Mouse (Mus musculus): ENCODE results near the gene Il21r. TPM values are rescaled to one million over a fixed set of nuclear protein-coding genes. Genes with fewer than 3 reads are reported as not detected.

The Il21r gene
- polyA plus RNA-seq (2011; ENCODE audit: insufficient read depth, insufficient read length, low replicate concordance, missing spikeins): 21.8 and 39.9 TPM in 2 replicates

GRCm38 (mm10) chr7:125603185-125603631 lies at the start of gene Il21r:
Gene Il21r (plus strand): TSS chr7:125603429.
- H3K4me3 ChIP-seq (replicated peaks; ENCODE audit: control insufficient read depth, low read depth, low read length): peak within 1 kb of the TSS; percentile 61
- peak; percentile 75 for TF ChIP-seq POLR2A (IDR thresholded peaks at IDR 0.05; ENCODE audit: borderline replicate concordance, control insufficient read depth, low read depth, low read length)
- no peak for TF ChIP-seq CTCF (IDR thresholded peaks at IDR 0.05; ENCODE audit: control insufficient read depth, insufficient read depth, low read length)
- peak within 1 kb of the TSS; percentile 83 for H3K27ac ChIP-seq (ENCODE audit: control insufficient read depth, insufficient read depth, low read depth, low read length, poor library complexity)
- peaks cover 25% of the 10 kb centered on the region for H3K4me1 ChIP-seq (ENCODE audit: control insufficient read depth, insufficient read depth, low read length)
- 5% methylated on average over 11 of the region's 11 CpGs for WGBS

DNA sequence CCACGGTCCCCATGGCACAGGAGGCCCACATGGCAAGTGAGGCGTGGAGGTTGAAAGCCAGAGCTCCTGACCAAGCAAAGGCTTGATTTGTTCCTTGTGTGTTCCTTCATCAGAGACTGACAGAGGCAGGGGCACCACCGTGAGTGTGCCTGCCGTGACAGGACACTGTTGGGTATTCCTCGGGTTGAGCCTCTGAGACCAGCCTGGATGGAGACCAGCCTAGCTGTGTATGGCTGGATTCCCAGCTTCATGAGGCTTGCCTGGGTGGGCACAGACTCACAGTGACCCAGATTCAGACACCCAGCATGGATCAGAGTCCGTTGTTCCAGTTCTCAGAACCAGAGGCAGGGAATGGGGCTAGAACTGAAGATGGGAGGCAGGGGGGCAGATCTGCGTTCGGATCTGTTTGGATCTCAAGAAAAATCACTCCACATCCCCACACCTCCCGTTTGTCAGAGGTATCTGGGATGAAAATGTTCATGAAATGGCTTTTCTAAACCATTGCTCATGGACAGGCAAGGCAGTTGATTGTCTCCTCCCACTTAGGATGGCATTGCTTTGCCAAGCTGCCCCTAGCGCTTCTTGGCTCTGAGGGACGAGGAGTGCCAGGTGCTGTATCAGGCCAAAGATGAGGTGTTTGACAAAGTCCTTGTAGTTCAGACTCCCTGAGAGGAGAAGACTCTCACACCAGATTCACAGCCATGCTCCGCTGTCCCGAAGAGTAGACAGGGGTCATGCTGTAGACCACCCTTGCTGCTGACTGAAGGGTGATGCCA lies 49.4 kb upstream of the Il21r start:
- Histone ChIP-seq H3K4me3 (replicated peaks; ENCODE audit: control insufficient read depth, low read depth, low read length) (peak overlapping the region; percentile 80), H3K4me1 (ENCODE audit: control insufficient read depth, insufficient read depth, low read length) (peaks cover 21% of the 10 kb centered on the region), H3K27ac (ENCODE audit: control insufficient read depth, insufficient read depth, low read depth, low read length, poor library complexity) (peak overlapping the region; percentile 30; the same call in 1 of the 2 replicates)
- TF ChIP-seq CTCF (IDR thresholded peaks at IDR 0.05; ENCODE audit: control insufficient read depth, insufficient read depth, low read length) (no peak), POLR2A (IDR thresholded peaks at IDR 0.05; ENCODE audit: borderline replicate concordance, control insufficient read depth, low read depth, low read length) (no peak)
- WGBS: 56% methylated on average over 13 of the region's 13 CpGs

- Histone ChIP-seq H3K4me3 (replicated peaks; ENCODE audit: control insufficient read depth, low read depth, low read length) (peak overlapping the region; percentile 12), H3K4me1 (ENCODE audit: control insufficient read depth, insufficient read depth, low read length) (peaks cover 21% of the 10 kb centered on the region), H3K27ac (ENCODE audit: control insufficient read depth, insufficient read depth, low read depth, low read length, poor library complexity) (peak overlapping the region; percentile 30; the same call in 1 of the 2 replicates)
- no peak for TF ChIP-seq CTCF (IDR thresholded peaks at IDR 0.05; ENCODE audit: control insufficient read depth, insufficient read depth, low read length)
- no peak for TF ChIP-seq POLR2A (IDR thresholded peaks at IDR 0.05; ENCODE audit: borderline replicate concordance, control insufficient read depth, low read depth, low read length)
- WGBS: 39% methylated on average over 9 of the region's 9 CpGs
These were observed 48.6 kb upstream of the Il21r start for GRCm38 (mm10) chr7:125554456-125555114.

DNA sequence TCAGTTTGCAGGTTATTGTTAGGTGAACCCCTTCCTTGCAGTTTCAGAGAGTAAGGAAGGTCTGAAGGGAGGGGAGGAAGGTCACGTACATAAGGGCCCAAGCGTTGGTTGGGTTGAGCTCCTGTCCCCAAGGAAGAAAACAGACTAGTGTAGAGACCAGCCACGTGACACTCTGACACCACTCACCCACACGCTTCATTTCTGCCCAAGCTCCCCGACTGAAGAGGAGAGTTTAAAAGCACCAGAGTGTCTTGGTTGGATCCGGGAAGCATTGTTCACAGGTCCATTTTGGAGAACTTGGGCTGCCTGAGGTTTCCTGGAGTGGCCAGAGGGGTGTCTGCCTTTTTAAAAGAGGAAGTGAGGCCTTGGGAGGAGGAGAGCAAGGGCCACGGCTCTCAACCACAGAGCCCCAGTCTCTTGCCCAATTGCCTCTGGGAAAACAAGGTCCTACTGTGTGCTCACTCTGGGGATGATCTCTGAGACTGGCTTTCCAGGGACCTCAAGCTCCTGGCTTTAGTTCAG lies 47.8 kb upstream of the Il21r start:
- WGBS: 8% methylated on average over 7 of the region's 7 CpGs
- Histone ChIP-seq H3K4me3 (replicated peaks; ENCODE audit: control insufficient read depth, low read depth, low read length) (peak overlapping the region; percentile 32), H3K27ac (ENCODE audit: control insufficient read depth, insufficient read depth, low read depth, low read length, poor library complexity) (peak overlapping the region; percentile 64), H3K4me1 (ENCODE audit: control insufficient read depth, insufficient read depth, low read length) (peaks cover 23% of the 10 kb centered on the region)
- TF ChIP-seq POLR2A (IDR thresholded peaks at IDR 0.05; ENCODE audit: borderline replicate concordance, control insufficient read depth, low read depth, low read length) (no peak), CTCF (IDR thresholded peaks at IDR 0.05; ENCODE audit: control insufficient read depth, insufficient read depth, low read length) (no peak)

GRCm38 (mm10) chr7:125556096-125556495 lies 47.1 kb upstream of the Il21r start:
- peak overlapping the region; percentile 64 for H3K27ac ChIP-seq (ENCODE audit: control insufficient read depth, insufficient read depth, low read depth, low read length, poor library complexity)
- WGBS: 5% methylated on average over 4 of the region's 4 CpGs
- peaks cover 23% of the 10 kb centered on the region for H3K4me1 ChIP-seq (ENCODE audit: control insufficient read depth, insufficient read depth, low read length)

GRCm38 (mm10) chr7:125556865-125557264 lies 46.4 kb upstream of the Il21r start:
- Histone ChIP-seq H3K27ac (ENCODE audit: control insufficient read depth, insufficient read depth, low read depth, low read length, poor library complexity) (no peak overlapping the region), H3K4me3 (replicated peaks; ENCODE audit: control insufficient read depth, low read depth, low read length) (no peak overlapping the region), H3K4me1 (ENCODE audit: control insufficient read depth, insufficient read depth, low read length) (peaks cover 24% of the 10 kb centered on the region)
- no peak for TF ChIP-seq POLR2A (IDR thresholded peaks at IDR 0.05; ENCODE audit: borderline replicate concordance, control insufficient read depth, low read depth, low read length)
- no peak for TF ChIP-seq CTCF (IDR thresholded peaks at IDR 0.05; ENCODE audit: control insufficient read depth, insufficient read depth, low read length)
- WGBS: 41% methylated on average over 8 of the region's 8 CpGs

More at GRCm38 (mm10) chr7:125556096-125556495, 47.1 kb upstream of the Il21r start:
- TF ChIP-seq POLR2A (IDR thresholded peaks at IDR 0.05; ENCODE audit: borderline replicate concordance, control insufficient read depth, low read depth, low read length) (no peak), CTCF (IDR thresholded peaks at IDR 0.05; ENCODE audit: control insufficient read depth, insufficient read depth, low read length) (no peak)
- H3K4me3 ChIP-seq (replicated peaks; ENCODE audit: control insufficient read depth, low read depth, low read length): peak overlapping the region; percentile 32

GRCm38 (mm10) chr7:125558401-125558945 lies 44.8 kb upstream of the Il21r start:
- Histone ChIP-seq H3K4me3 (replicated peaks; ENCODE audit: control insufficient read depth, low read depth, low read length) (no peak overlapping the region), H3K4me1 (ENCODE audit: control insufficient read depth, insufficient read depth, low read length) (peaks cover 24% of the 10 kb centered on the region), H3K27ac (ENCODE audit: control insufficient read depth, insufficient read depth, low read depth, low read length, poor library complexity) (no peak overlapping the region)
- TF ChIP-seq CTCF (IDR thresholded peaks at IDR 0.05; ENCODE audit: control insufficient read depth, insufficient read depth, low read length) (no peak), POLR2A (IDR thresholded peaks at IDR 0.05; ENCODE audit: borderline replicate concordance, control insufficient read depth, low read depth, low read length) (no peak)
- 69% methylated on average over 4 of the region's 4 CpGs for WGBS

GRCm38 (mm10) chr7:125558997-125559396 lies 44.2 kb upstream of the Il21r start:
- Histone ChIP-seq H3K27ac (ENCODE audit: control insufficient read depth, insufficient read depth, low read depth, low read length, poor library complexity) (no peak overlapping the region), H3K4me3 (replicated peaks; ENCODE audit: control insufficient read depth, low read depth, low read length) (no peak overlapping the region), H3K4me1 (ENCODE audit: control insufficient read depth, insufficient read depth, low read length) (peaks cover 22% of the 10 kb centered on the region)
- no peak for TF ChIP-seq POLR2A (IDR thresholded peaks at IDR 0.05; ENCODE audit: borderline replicate concordance, control insufficient read depth, low read depth, low read length)
- no peak for TF ChIP-seq CTCF (IDR thresholded peaks at IDR 0.05; ENCODE audit: control insufficient read depth, insufficient read depth, low read length)
- 61% methylated on average over 5 of the region's 5 CpGs for WGBS

All from bone marrow, adult 2 months (tissue).